Mouse (Mus musculus) CH12.LX (cell line): ENCODE results near the gene Nphp3. TPM values are rescaled to one million over a fixed set of nuclear protein-coding genes. Genes with fewer than 3 reads are reported as not detected.
A peak's percentile ranks its signal among the peaks of the same experiment; 100 is the strongest.

ENCODE experiments used
- DNase-seq: peaks from one replicate; pipeline ENCODE4 v3.0.0-alpha.2; 2013; ENCODE audit errors: extremely low read depth
- H3K27ac ChIP-seq: 2 replicates; pipeline ENCODE4 v1.5.1; 2012; ENCODE audit warnings: low read depth, mild to moderate bottlenecking, control low read depth, moderate library complexity; ENCODE audit not compliant: insufficient read depth
- H3K27me3 ChIP-seq: replicated peaks from 2 replicates; pipeline ENCODE3; 2012; ENCODE audit warnings: inconsistent platforms
- H3K36me3 ChIP-seq, 2 experiments: replicated peaks in 1 of 2; 2 replicates each; pipeline versions ENCODE3 to v1.6.1; 2012; ENCODE audit warnings: inconsistent platforms in 1 of 2, low read length in 1 of 2, mild to moderate bottlenecking in 1 of 2, mixed read lengths in 1 of 2, moderate library complexity in 1 of 2; ENCODE audit not compliant: control insufficient read depth in 1 of 2, insufficient read depth in 1 of 2
- H3K4me1 ChIP-seq, 2 experiments: 2 replicates each; pipeline ENCODE4 v1.6.1; 2012; ENCODE audit warnings: inconsistent platforms in 1 of 2, moderate library complexity in 1 of 2; ENCODE audit not compliant: insufficient read depth in 2 of 2, control insufficient read depth in 1 of 2
- H3K4me2 ChIP-seq: 2 replicates; pipeline ENCODE4 v1.6.1; 2012; ENCODE audit warnings: low read depth, mild to moderate bottlenecking, control low read depth; ENCODE audit not compliant: poor library complexity, insufficient read depth, severe bottlenecking
- H3K4me3 ChIP-seq, 3 experiments: fragments of 150-350 bp in 1 of 3; sonication (generic) in 1 of 3; replicated peaks in 1 of 3; 2 replicates each; pipeline versions ENCODE3 to v1.5.1; 2011 to 2012; ENCODE audit warnings: low read depth in 2 of 3, low read length in 2 of 3, mild to moderate bottlenecking in 2 of 3, moderate library complexity in 2 of 3, control low read depth in 1 of 3, improper control_type of control experiment in 1 of 3, inconsistent platforms in 1 of 3, mixed read lengths in 1 of 3; ENCODE audit not compliant: poor library complexity in 1 of 3
- H3K79me2 ChIP-seq: replicated peaks from 2 replicates; pipeline ENCODE4 v1.6.1; 2012; ENCODE audit warnings: mild to moderate bottlenecking, moderate library complexity; ENCODE audit not compliant: control insufficient read depth, poor library complexity, insufficient read depth, severe bottlenecking; ENCODE audit errors: extremely low read depth
- H3K9ac ChIP-seq: 2 replicates; pipeline ENCODE4 v1.6.1; 2012; ENCODE audit warnings: low read depth, mild to moderate bottlenecking, control low read depth, moderate library complexity; ENCODE audit not compliant: insufficient read depth
- H3K9me3 ChIP-seq: replicated peaks from 2 replicates; pipeline ENCODE3; 2012; ENCODE audit warnings: low read length, inconsistent platforms, mixed read lengths
- CHD1 ChIP-seq: IDR thresholded peaks from 2 replicates; pipeline ENCODE4 v1.6.1; 2012; ENCODE audit warnings: low read depth, low read length, improper control_type of control experiment, inconsistent platforms
- CHD2 ChIP-seq: IDR thresholded peaks from 2 replicates; pipeline ENCODE4 v1.6.1; 2011; ENCODE audit warnings: low read length, improper control_type of control experiment
- CTCF ChIP-seq, 2 experiments: IDR thresholded peaks in 1 of 2; conservative IDR thresholded peaks in 1 of 2; 2 replicates each; pipeline ENCODE4 v1.5.1; 2011 to 2012; ENCODE audit warnings: low read depth in 2 of 2, low read length in 2 of 2, improper control_type of control experiment in 1 of 2, inconsistent platforms in 1 of 2, mild to moderate bottlenecking in 1 of 2, moderate library complexity in 1 of 2
- ELF1 ChIP-seq: IDR thresholded peaks from 2 replicates; pipeline ENCODE4 v1.6.1; 2014; ENCODE audit warnings: low read depth, mild to moderate bottlenecking, inconsistent platforms, low read length, improper control_type of control experiment
- ETS1 ChIP-seq: conservative IDR thresholded peaks from 2 replicates; pipeline ENCODE4 v1.6.1; 2012; ENCODE audit warnings: low read depth, mild to moderate bottlenecking, inconsistent platforms, low read length, improper control_type of control experiment, moderate library complexity
- GABPA ChIP-seq: IDR thresholded peaks from 2 replicates; pipeline ENCODE4 v1.6.1; 2012; ENCODE audit warnings: low read depth, low read length, improper control_type of control experiment, inconsistent platforms; ENCODE audit not compliant: insufficient replicate concordance
- HCFC1 ChIP-seq: IDR thresholded peaks from 2 replicates; pipeline ENCODE4 v1.6.1; 2012; ENCODE audit warnings: low read depth, mild to moderate bottlenecking, inconsistent platforms, low read length, improper control_type of control experiment
- IRF4 ChIP-seq: IDR thresholded peaks from 2 replicates; pipeline ENCODE4 v1.6.1; 2014; ENCODE audit warnings: low read depth, mild to moderate bottlenecking, inconsistent platforms, low read length, improper control_type of control experiment
- JUN ChIP-seq: IDR thresholded peaks from 2 replicates; pipeline ENCODE4 v1.6.1; 2011; ENCODE audit warnings: low read depth, mild to moderate bottlenecking, low read length, improper control_type of control experiment, moderate library complexity; ENCODE audit not compliant: insufficient read depth
- KAT2A ChIP-seq: IDR thresholded peaks from 2 replicates; pipeline ENCODE4 v1.6.1; 2012; ENCODE audit warnings: low read length, improper control_type of control experiment, inconsistent platforms; ENCODE audit not compliant: insufficient replicate concordance
- MAX ChIP-seq: IDR thresholded peaks from 2 replicates; pipeline ENCODE4 v1.6.1; 2011; ENCODE audit warnings: low read length, improper control_type of control experiment
- MAZ ChIP-seq: IDR thresholded peaks from 2 replicates; pipeline ENCODE4 v1.6.1; 2012; ENCODE audit warnings: low read depth, mild to moderate bottlenecking, inconsistent platforms, low read length, improper control_type of control experiment, moderate library complexity
- MEF2A ChIP-seq: IDR thresholded peaks from 2 replicates; pipeline ENCODE4 v1.6.1; 2014; ENCODE audit warnings: low read depth, mild to moderate bottlenecking, inconsistent platforms, low read length, improper control_type of control experiment, borderline replicate concordance
- MXI1 ChIP-seq: IDR thresholded peaks from 2 replicates; pipeline ENCODE4 v1.6.1; 2011; ENCODE audit warnings: mild to moderate bottlenecking, low read depth, low read length, improper control_type of control experiment
- NELFE ChIP-seq: IDR thresholded peaks from 2 replicates; pipeline ENCODE4 v1.6.1; 2011; ENCODE audit warnings: low read depth, low read length, improper control_type of control experiment
- NRF1 ChIP-seq: IDR thresholded peaks from 2 replicates; pipeline ENCODE4 v1.6.1; 2014; ENCODE audit warnings: low read depth, mild to moderate bottlenecking, inconsistent platforms, low read length, improper control_type of control experiment, moderate library complexity
- POLR2A ChIP-seq: IDR thresholded peaks from 2 replicates; pipeline ENCODE4 v1.6.1; 2011; ENCODE audit warnings: low read depth, mild to moderate bottlenecking, improper control_type of control experiment, low read length
- RAD21 ChIP-seq: IDR thresholded peaks from 2 replicates; pipeline ENCODE4 v1.6.1; 2011; ENCODE audit warnings: low read depth, mild to moderate bottlenecking, low read length, improper control_type of control experiment, moderate library complexity
- SIN3A ChIP-seq: IDR thresholded peaks from 2 replicates; pipeline ENCODE4 v1.6.1; 2012; ENCODE audit warnings: low read length, improper control_type of control experiment, inconsistent platforms
- SMC3 ChIP-seq: IDR thresholded peaks from 2 replicates; pipeline ENCODE4 v1.6.1; 2011; ENCODE audit warnings: low read depth, low read length, improper control_type of control experiment
- TBP ChIP-seq: conservative IDR thresholded peaks from 2 replicates; pipeline ENCODE4 v1.6.1; 2011; ENCODE audit warnings: low read depth, low read length, improper control_type of control experiment
- TCF12 ChIP-seq: IDR thresholded peaks from 2 replicates; pipeline ENCODE4 v1.6.1; 2014; ENCODE audit warnings: low read depth, mild to moderate bottlenecking, inconsistent platforms, low read length, improper control_type of control experiment
- UBTF ChIP-seq: IDR thresholded peaks from 2 replicates; pipeline ENCODE4 v1.6.1; 2012; ENCODE audit warnings: low read depth, mild to moderate bottlenecking, inconsistent platforms, low read length, improper control_type of control experiment, moderate library complexity
- USF2 ChIP-seq: conservative IDR thresholded peaks from 2 replicates; pipeline ENCODE4 v1.6.1; 2011; ENCODE audit warnings: low read depth, low read length, improper control_type of control experiment
- dilution Hi-C: fragments of 300-500 bp; cut with MboI; formaldehyde crosslinking; loops from 2 replicates; pipeline ENCODE4 v1.14.3; 2020; ENCODE audit warnings: low sequenced_read_pairs; ENCODE audit not compliant: extremely low pct_unique_long_range_greater_than_20kb, extremely low pct_ligation_motif_present
- in situ Hi-C: fragments of 300-500 bp; cut with MboI; formaldehyde crosslinking; loops from 3 replicates; pipeline ENCODE4 v1.14.3; 2019; ENCODE audit warnings: low sequenced_read_pairs, low pct_ligation_motif_present, low pct_unique_long_range_greater_than_20kb, mixed read lengths
- polyA plus RNA-seq: library from polyadenylated mRNA; unstranded; fragments of >175 nt; gene quantifications from 2 replicates; pipeline ENCODE4 v1.2.1, GENCODE M21; 2012; ENCODE audit warnings: low read depth; ENCODE audit not compliant: insufficient read length
- total RNA-seq, 2 experiments: library from RNA; depleted of rRNA; stranded (reverse); fragments of 300-350 nt in 1 of 2; fragments of >200 nt in 1 of 2; gene quantifications; 2 replicates each; pipeline ENCODE4 v1.2.3; 2012 to 2014

The Nphp3 gene
- total and polyA plus RNA-seq, 3 experiments = 1.3 to 2.9 (median 2.3) TPM

DNA sequence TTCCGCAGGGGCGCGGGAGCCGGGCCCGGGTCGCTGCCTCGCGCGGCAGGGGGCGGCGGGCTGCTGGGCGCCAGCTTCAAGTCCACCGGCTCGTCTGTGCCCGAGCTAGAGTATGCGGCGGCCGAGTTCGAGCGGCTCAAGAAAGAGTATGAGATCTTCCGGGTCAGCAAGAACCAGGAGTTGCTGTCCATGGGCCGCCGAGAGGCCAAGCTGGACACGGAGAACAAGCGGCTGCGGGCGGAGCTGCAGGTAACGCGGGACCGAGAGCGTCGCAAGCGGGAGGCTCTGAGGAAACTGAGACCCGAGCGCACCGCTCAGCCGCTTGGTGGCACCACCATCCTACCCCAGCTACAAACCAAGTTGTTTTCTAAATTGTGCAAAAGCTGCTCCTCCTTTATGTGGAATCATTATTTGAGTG, 578 bp downstream of the Nphp3 start:
- Histone ChIP-seq H3K36me3 (peaks cover 0 to 2% of the 10 kb centered on the region in 2 experiments), H3K4me1 (peaks cover 3 to 7% of the 10 kb centered on the region in 2 experiments), H3K27ac (0 out of 2 replicates have a peak overlapping the region, but pooled peaks have one; percentile 7), H3K27me3 (peaks cover 18% of the 10 kb centered on the region), H3K79me2 (no peaks in the 10 kb centered on the region), H3K4me3 (peak overlapping the region; percentile 53 to 74 (median 62)), H3K4me2 (peak overlapping the region; percentile 62), H3K9me3 (no peaks in the 10 kb centered on the region), H3K9ac (peak overlapping the region; percentile 35; the same call in 1 of the 2 replicates)
- in situ Hi-C loops = loop anchor here (25.0 kb wide), 1 partner anchor 516 kb away; the partner anchor contains the start of gene Bfsp2
- DNase-seq = peak; percentile 67
- dilution Hi-C loops = no loop called here
- 0 out of 2 replicates have a peak, but pooled peaks have one; percentile 46 for TF ChIP-seq NELFE
- TF ChIP-seq JUN = no peak
- TF ChIP-seq UBTF = peak; percentile 90
- peak; percentile 42; the same call in 1 of the 2 replicates for TF ChIP-seq NRF1
- TF ChIP-seq RAD21 = peak; percentile 69
- TF ChIP-seq CHD2 = no peak
- TF ChIP-seq KAT2A = no peak
- TF ChIP-seq ETS1 = 0 out of 2 replicates have a peak, but pooled peaks have one; percentile 5
- peak in 1 of 2 experiments; percentile 79; a peak in 2 of 4 replicates for TF ChIP-seq CTCF (conservative IDR thresholded peaks at IDR 0.05 in 1 of 2, IDR thresholded peaks at IDR 0.05 in 1 of 2; ENCODE audit: low read depth in 2 of 2, low read length in 2 of 2)
- peak; percentile 60; the same call in 1 of the 2 replicates for TF ChIP-seq SIN3A
- peak; percentile 61; the same call in 1 of the 2 replicates for TF ChIP-seq IRF4
- TF ChIP-seq SMC3 = peak; percentile 49
- TF ChIP-seq MXI1 = peak; percentile 37; the same call in 1 of the 2 replicates
- 0 out of 2 replicates have a peak, but pooled peaks have one; percentile 38 for TF ChIP-seq TBP
- TF ChIP-seq MEF2A = no peak; the same call in 1 of the 2 replicates
- TF ChIP-seq MAX = peak; percentile 19; the same call in 1 of the 2 replicates
- 0 out of 2 replicates have a peak, but pooled peaks have one; percentile 23 for TF ChIP-seq ELF1
- TF ChIP-seq HCFC1 = peak; percentile 39
- no peak for TF ChIP-seq MAZ
- TF ChIP-seq TCF12 = 0 out of 2 replicates have a peak, but pooled peaks have one; percentile 9

DNA sequence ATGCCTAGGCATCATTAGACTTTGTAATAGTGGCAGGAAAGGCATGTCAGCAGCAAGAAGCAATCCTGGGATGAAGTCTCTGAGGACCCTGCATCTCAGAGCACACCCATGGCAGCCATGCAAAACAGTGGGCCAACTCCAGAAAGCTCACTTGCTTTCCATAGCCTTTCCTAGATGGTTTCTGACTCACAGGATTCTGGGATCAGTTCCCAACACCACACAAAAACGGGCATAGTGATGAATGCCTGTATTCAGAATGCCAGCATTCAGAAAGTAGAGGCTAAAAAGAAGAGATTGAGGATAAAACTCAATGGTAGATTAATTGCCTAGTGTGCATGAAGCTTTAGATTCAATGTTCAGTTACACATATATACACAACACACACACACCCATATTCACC, 12.2 kb downstream of the Nphp3 start:
- in situ Hi-C loops = loop anchor here (25.0 kb wide), 1 partner anchor 527 kb away; the partner anchor contains the start of gene Bfsp2
- Histone ChIP-seq H3K36me3 (peaks cover 3 to 7% of the 10 kb centered on the region in 2 experiments), H3K9me3 (no peaks in the 10 kb centered on the region), H3K4me2 (no peak overlapping the region), H3K79me2 (no peaks in the 10 kb centered on the region), H3K27ac (no peak overlapping the region), H3K9ac (no peak overlapping the region), H3K4me1 (no peaks in the 10 kb centered on the region), H3K27me3 (no peaks in the 10 kb centered on the region), H3K4me3 (no peak overlapping the region)
- dilution Hi-C loops = no loop called here
- DNase-seq = no peak
- no peak for TF ChIP-seq CHD1
- TF ChIP-seq TBP = no peak
- no peak for TF ChIP-seq IRF4
- no peak for TF ChIP-seq ETS1
- no peak for TF ChIP-seq CHD2
- TF ChIP-seq SIN3A = no peak
- TF ChIP-seq UBTF = no peak
- no peak for TF ChIP-seq GABPA
- no peak for TF ChIP-seq POLR2A
- no peak for TF ChIP-seq SMC3
- TF ChIP-seq USF2 = no peak
- no peak for TF ChIP-seq TCF12
- TF ChIP-seq CTCF (conservative IDR thresholded peaks at IDR 0.05 in 1 of 2, IDR thresholded peaks at IDR 0.05 in 1 of 2; ENCODE audit: low read depth in 2 of 2, low read length in 2 of 2) = no peak
